Mouse (Mus musculus) liver, adult 2 months (tissue): Measurements from ENCODE around the gene Clcnka.

Experiments
- CTCF ChIP-seq: fragments of 200-500 bp; IDR thresholded peaks from 2 replicates; pipeline ENCODE4 v1.5.1; 2011; ENCODE audit warnings: low read depth, low read length, control low read depth
- POLR2A ChIP-seq: fragments of 200-500 bp; IDR thresholded peaks from 2 replicates; pipeline ENCODE4 v1.6.1; 2011; ENCODE audit warnings: low read length, control low read depth; ENCODE audit not compliant: insufficient read depth; ENCODE audit errors: extremely low read depth

GRCm38 (mm10) chr4:141429847-141430246 lies 31.3 kb upstream of the Clcnka start:
- TF ChIP-seq POLR2A, result no peak
- TF ChIP-seq CTCF, result peak; percentile 81
